Mouse (Mus musculus) adrenal gland, adult (tissue): ENCODE results near the gene Tbc1d13.

ENCODE experiments used
- DNase-seq, 2 experiments: peaks; one replicate each; pipeline ENCODE4 v3.0.0; 2022 to 2023; ENCODE audit warnings: low spot score in 1 of 2; ENCODE audit not compliant: inconsistent age in 2 of 2

Gene Tbc1d13

DNA sequence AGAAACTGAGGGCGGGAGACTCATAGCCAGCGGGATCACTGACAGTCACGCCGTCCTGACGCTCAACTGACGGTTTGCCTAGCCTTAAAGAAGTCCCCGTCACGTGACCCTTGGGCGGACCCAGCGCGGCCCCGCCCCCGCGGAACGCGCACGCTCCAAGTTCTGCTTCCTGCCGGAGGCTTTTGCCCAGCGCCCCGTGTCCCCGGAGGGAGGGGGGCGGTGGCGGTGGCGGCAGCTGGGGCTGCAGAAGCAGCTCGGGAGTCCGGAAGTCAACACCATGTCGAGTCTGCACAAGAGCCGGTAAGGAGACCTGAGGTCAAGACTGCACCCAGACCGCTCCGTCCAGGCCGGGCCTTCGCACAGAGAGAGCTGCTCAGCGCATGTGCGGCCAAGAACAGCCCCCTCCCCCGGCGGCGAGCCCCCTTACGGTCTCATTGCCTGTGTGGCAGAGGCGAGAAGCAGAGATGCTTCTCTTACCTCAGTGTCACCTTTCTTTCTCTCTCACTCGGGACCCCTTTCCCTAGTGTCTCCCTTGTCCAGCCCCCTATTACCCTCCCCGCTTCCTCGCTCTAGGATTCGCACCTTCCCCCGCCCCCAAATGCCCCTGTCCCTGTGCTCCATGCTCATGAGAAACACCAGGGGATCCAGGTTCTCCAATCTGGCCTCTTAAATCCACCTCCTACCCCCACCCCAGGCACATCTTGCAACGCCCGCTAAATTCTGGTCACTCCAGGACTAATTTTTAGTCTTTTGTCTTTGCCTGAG, at the start of gene Tbc1d13:
Gene Tbc1d13 (plus strand): TSS at position 134 of the 765 bp plus-strand sequence.
- DNase-seq: peak; percentile 98 to 100

DNA sequence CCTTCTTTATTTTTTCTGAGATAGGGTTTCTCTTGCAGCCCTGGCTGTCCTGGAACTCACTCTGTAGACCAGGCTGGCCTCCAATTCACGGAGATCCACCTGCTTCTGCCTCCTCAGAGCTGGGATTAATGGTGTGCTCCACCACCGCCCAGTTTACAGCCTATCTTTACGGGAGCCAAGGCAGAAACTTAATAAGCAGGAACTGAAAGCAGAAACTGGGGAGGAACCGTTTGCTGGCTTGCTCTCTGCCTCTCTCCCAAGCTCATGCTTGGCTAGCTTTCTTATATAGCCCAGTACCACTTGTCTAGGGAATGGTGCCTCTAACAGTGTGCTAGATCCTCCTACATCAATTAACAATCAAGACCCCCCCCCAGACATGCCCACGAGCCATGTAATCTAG, 49.4 kb upstream of the Tbc1d13 start:
- no peak for DNase-seq

GRCm38 (mm10) chr2:30084632-30085031, 48.9 kb upstream of the Tbc1d13 start:
- no peak for DNase-seq

GRCm38 (mm10) chr2:30087310-30087709, 46.2 kb upstream of the Tbc1d13 start:
- DNase-seq: no peak

- DNase-seq: no peak
Measured at GRCm38 (mm10) chr2:30091521-30091920, 42.0 kb upstream of the Tbc1d13 start.

DNA sequence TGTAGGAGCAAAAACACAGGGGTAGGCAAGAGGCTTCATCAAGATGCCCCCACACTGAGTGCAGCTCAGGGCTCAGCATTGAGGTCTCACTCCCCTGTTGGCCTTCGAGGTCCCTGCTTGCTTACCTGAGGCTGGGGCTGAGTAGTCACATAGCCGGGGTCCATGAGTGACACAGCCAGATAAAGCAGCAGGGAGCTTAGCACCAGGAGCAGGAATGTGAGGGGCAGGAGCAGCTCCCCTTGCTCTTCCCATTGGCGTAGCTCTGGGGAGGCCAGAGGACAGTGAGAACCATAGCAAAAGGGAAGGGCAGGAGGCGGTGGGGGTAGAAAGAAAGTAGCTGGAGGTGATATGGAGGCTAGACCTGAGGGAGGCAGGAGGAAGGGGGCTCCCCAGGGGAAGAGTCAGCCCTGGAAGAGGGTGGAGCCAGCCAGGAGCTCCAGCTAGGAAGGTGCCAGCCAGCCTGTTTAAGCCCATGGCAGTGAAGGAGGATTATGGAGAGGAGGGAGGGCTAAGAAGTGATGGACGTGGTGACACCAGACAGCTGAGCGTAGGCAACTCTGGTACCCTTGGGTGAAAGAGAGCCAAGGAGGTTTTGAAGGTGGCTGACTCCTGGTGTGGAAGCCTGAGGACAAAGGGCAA, 41.1 kb upstream of the Tbc1d13 start:
- peak; percentile 21 to 51 for DNase-seq

GRCm38 (mm10) chr2:30093471-30094207, 39.9 kb upstream of the Tbc1d13 start, which contains the start of gene Zdhhc12:
Gene Zdhhc12 (minus strand): TSS chr2:30093648.
- DNase-seq: peak; percentile 99

GRCm38 (mm10) chr2:30094208-30094588, 39.3 kb upstream of the Tbc1d13 start:
- no peak for DNase-seq

DNA sequence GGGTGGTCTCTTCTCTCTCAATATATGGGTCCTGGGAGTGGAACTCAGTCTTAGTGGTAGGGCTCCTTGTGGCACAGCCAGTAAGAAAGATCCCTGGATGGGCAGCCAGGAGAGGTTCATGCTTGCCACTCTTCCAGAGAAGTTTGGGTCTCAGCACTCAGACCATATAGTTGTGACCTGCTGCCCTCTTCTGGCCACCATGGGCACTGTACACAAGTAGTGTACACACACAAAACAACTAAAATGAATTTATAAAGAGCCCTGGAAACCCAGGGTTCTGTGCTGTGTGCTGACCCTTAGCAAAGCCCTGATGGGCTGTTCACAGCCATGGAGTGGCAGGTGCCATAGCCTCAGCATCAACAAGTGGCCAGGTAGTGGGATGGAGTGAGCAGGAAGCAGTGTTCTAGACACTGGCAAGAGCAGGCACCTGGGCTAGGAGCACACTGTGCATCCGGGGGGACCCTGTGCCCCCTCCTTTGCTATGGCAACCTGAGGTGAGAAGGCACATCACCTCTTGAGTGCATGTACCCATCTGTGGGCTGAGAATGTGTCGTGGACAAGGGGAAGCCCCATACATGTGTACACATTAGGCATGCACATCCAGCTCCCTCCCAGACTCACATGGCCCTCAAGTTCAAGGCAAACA, 37.5 kb upstream of the Tbc1d13 start:
- peak; percentile 62 to 85 for DNase-seq

DNA sequence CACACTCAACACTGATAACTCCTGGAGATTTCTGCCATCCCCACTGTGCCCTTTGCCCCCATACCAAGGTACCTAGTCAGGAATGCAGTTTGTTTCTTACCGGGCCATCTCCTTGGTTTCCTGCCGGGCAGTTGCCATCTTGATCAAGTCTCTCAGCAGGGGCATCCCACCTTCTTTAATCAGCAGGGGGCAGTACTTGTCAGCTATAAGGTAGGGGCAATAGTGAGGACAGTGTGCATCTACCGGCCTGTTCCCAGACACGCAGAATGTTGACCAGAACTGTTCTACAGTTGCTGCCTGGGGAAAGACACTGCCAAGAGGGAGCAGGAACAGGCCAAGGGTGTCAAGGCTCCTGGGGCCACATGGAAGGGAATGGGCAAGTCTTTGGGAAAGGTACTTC, 33.3 kb upstream of the Tbc1d13 start:
- no peak for DNase-seq

DNA sequence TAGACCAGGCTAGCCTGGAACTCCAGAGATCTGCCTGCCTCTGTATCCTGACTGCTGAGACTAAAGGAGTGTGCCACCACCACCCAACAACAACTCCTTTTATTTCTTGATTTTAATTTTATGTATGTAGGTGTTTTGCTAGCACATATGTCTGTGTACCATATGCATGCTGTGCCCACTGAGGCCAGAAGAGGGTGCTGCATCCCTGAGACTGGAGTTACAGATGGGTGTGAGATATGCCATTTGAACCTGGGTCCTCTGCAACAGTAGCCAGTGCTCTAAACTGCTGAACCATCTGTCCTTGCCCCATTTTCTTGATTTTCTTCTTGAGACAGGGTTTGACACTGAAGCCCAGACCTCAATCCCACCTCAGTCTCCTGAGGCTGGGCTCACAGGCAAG, 27.2 kb upstream of the Tbc1d13 start:
- peak; percentile 35 to 72 for DNase-seq

DNA sequence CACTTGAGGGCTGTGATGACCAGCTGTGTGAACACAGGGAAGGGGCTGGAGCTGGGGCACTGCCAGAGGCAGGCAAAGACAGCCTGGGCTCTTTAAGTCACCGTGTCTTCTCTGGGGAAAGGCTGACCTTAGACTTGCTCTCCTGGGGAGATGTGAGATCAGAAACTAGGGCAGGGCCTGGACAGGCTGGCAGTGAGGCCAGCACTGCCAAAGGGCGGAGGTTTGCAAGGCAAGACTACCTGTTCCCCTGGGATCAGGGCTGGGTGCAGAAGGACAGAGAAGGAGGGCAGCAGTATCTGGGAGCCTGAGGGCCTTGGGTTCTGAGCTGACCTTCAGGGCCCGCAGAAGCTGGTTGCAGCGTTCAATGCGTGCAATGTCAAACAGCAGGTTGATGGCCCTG, 25.9 kb upstream of the Tbc1d13 start:
- no peak for DNase-seq

GRCm38 (mm10) chr2:30108260-30108659, 25.3 kb upstream of the Tbc1d13 start:
- DNase-seq: no peak

- DNase-seq: no peak
Measured at GRCm38 (mm10) chr2:30111500-30111899, 22.0 kb upstream of the Tbc1d13 start.

DNA sequence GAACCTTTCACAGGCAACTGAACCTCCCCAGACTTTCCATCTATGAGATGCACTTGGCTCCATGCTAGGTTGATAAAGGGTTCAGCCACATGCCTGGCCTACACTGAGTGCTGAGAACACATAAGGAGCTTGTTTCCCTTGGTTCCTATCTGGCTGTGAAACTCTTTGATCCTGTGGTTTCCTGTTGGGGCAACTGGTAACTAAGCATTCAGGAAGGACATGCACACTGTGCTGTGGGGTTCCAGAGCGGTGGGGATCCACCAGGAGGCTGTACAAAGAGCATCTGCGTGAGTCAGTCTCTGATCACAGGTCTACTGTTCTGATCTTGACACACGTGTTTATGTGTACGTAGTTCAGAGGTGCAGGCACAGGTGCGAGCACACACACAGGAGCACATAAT, 21.0 kb upstream of the Tbc1d13 start:
- no peak for DNase-seq

DNA sequence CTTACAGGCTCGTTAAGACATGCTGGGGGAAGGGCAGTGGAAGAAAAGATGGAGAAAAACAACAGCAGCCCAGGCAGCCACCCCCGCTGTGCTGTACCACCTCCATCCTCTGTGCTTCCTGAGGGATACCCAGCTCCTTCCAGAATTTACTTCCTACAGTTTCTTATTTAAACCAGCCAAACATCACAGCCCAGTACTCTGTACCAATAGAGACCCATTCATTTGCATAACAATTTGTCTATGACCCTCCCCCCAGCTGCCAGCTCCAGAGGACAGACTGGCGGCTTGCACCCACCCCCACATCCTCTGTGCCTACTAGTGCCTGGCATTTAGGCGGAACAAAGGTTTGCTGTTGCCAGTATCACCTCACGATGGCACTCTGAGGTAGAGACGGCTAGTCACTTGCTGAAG, 13.9 kb upstream of the Tbc1d13 start:
- no peak for DNase-seq

DNA sequence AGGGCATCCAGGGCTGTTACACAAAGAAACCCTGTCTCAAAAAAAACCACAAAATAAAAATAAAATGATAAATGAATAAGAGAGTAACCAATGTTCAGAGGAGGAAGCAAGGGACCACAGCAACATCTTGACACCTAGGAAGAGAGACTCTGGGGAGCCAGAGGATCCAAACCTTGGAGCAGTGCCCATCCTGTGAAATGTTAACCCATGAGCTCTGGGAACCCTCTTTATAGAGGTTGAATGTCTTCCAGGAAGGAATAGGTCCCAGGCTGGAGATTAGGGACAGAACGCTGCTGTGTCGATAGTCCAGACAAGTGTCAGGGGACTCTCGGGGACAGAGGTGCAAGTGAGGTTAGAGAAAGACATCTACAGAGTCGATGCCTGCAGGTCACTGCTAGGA, 13.3 kb upstream of the Tbc1d13 start:
- DNase-seq: no peak

DNA sequence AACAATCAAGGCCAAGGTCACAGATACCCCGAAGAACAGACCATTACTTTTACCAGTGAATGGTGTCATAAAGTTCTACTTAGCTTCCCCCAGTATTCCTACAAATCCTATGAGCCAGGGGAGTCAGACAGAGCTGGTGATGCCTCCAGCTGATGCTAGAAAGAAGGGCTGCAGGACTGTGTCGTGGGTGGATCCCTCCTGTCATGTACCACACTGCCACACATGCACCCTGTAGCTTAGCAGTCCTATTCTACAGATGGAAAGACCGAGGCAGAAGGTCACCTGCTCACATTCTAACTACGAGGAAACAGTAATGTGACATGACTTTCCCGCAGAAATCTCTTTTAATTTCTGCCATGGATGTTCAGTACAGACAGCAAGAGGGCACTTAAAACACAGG, 10.8 kb upstream of the Tbc1d13 start:
- DNase-seq: no peak

DNA sequence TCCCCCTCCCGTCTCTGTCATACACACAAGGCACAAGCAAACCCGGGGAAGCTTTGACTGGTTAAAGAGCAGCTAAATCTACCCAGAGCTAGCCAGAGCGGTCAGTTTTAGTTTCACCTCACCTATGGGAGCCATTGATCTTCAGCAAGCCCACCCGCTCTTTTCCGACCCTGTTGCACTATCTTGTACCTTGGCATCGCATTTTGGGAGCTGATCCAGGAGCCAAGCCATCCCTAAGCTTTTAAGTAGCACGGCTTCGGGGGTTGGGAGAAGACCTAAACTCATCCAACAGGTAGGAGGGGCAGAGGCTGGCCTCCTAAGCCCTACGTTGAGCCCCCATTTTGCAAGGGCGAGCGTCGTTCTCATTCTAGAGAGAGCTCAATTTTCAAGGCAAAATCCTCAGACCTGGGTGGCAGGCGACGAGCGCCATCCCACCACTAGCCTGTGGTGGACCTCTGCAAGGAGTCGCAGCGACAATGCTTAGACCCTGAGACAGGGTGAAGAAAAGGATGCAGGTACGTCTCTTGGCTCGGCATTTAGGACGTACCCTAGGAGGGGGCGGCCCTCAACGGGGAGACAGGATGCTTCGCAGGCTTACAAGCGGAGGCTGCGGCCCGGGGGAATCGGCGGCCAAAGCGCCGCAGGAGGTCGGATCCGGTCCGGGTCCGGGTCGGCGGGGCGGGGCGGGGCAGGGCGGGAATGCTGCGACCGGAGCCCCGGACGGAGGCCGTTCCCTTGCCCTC, 9.6 kb upstream of the Tbc1d13 start:
- DNase-seq: no peak

- DNase-seq: peak; percentile 97 to 98
Measured at GRCm38 (mm10) chr2:30124472-30125274, 8.9 kb upstream of the Tbc1d13 start, which contains the start of gene Zer1. Gene Zer1 (minus strand): TSS chr2:30124585.
